Comparison of ENCODE assay signal across 16 mouse cellular contexts in genomic region chr4:105939636-105940199, GRCm38 (mm10).
"Had no signal": no experiment of that assay in that cellular context is flagged by ENCODE, and none has a peak within 500 bp of the region (broad histone marks: within the 10 kb centered on the region; RNA-seq: fewer than 3 reads in every experiment).

No protein-coding gene starts in this region.

- H3K27me3 ChIP-seq: liver, embryonic 13.5 days; midbrain, embryonic 12.5 days; stomach, embryonic 15.5 days had no signal

- H3K36me3 ChIP-seq: liver, embryonic 13.5 days; midbrain, embryonic 12.5 days; stomach, embryonic 15.5 days had no signal

- H3K4me3 ChIP-seq: liver, embryonic 13.5 days; midbrain, embryonic 12.5 days; myocyte; stomach, embryonic 15.5 days had no signal

- H3K9ac ChIP-seq: liver, embryonic 13.5 days; midbrain, embryonic 12.5 days; stomach, embryonic 15.5 days had no signal

- H3K9me3 ChIP-seq: liver, embryonic 13.5 days; midbrain, embryonic 12.5 days; stomach, embryonic 15.5 days had no signal

- H3K4me2 ChIP-seq: liver, embryonic 13.5 days; midbrain, embryonic 12.5 days; stomach, embryonic 15.5 days had no signal

- ATAC-seq: midbrain, embryonic 16.5 days had no signal

- H3K4me1 ChIP-seq: liver, embryonic 13.5 days; midbrain, embryonic 12.5 days; stomach, embryonic 15.5 days had no signal

- H3K27ac ChIP-seq: liver, embryonic 13.5 days; midbrain, embryonic 12.5 days; stomach, embryonic 15.5 days had no signal

- DNase-seq: kidney, adult 2 months; kidney, postnatal 10 days; kidney, postnatal 36 days; left cerebral cortex, postnatal 4 days; liver, embryonic 13.5 days; lung, adult 2 months; lung, postnatal 14 days; lung, postnatal 4 days; retina, postnatal 1 day; right cerebral cortex, postnatal 25 days; spleen, adult 18-20 months; thymus, postnatal 36 days had no signal
